Mouse (Mus musculus): Measurements from ENCODE around the gene Aunip. TPM values are rescaled to one million over a fixed set of nuclear protein-coding genes. Genes with fewer than 3 reads are reported as not detected.

The Aunip gene
- total RNA-seq (2021) (1 to 10 TPM in 1 of 2 experiments, under 1 TPM in 1; 0.29 to 1.5 TPM), polyA plus RNA-seq (2012; rRNA removed) (0.10 and 0.16 TPM in 2 replicates)
- long read RNA-seq, partial matches to known transcripts: 0 of 2 reads
- long read RNA-seq, other reads (novel, unspliced or antisense): 0 of 2 reads

DNA sequence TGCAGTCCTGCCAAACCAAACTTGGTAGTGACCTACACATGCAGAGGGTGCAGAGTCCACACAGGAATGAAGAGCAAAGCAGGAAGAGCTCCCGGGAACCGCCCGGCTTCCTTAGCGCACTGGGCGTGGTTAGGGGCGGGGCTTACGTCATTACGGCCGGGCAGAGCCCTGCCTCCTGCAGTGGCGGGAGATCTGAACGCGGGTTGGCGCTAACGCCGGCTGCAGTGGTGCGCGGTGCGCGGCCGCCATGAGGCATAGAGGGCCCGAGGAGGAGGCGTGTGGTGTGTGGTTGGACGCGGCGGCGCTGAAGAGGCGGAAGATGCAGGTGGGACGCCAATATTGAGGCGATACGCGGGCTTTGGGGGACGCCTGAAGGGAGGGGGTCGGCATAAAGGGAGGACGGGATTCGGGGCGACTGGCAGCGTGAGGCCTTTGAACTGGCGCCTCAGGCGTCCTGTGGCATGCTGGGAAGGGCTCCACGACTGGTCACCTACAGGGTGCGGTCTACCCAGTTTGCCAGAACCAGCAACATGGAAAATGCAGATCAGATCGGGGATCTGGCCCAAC is at the start of gene Aunip:
Gene Aunip (plus strand): TSS at position 155 of the 567 bp plus-strand sequence.
- DNase-seq: peak; percentile 93

DNA sequence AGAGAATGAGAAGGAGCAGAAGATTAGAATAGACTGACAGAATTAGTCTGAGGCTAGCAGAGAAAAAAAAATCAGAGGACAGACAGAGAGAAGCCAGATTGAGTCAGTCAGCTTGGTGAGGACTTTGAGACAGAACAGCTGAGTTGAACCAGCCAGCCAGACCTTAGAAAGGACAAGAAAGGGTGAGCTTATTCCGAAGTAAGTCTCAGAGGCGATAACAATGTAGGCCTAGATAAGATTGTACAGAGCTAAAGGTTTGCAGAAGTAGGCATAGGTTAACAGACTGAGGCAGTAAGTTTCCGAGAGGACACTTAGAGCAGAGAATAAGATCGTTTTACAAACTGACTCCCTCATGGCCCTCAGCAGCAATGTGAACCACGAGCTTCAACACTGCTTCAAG is 49.5 kb upstream of the Aunip start:
- no peak for DNase-seq

DNA sequence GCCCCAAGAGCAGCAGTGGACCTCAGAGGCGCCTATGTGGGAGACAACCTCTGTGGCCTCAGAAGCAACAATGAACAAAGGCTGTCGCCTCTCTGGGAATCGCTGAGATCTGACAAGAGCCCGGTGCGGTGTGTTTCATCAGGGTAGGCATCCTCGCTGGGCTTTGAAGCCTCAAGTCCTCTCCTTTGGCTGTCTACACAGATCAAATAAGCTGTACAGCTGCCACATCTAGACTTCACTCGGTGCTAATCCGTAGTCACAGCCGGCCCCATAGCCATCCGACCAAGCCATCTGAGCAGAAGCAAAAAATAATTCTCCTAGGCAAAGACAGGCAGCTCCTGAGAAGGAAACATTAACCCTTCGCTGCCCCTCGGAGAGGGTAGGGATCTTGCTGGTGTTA is 45.0 kb upstream of the Aunip start:
- DNase-seq: no peak

DNA sequence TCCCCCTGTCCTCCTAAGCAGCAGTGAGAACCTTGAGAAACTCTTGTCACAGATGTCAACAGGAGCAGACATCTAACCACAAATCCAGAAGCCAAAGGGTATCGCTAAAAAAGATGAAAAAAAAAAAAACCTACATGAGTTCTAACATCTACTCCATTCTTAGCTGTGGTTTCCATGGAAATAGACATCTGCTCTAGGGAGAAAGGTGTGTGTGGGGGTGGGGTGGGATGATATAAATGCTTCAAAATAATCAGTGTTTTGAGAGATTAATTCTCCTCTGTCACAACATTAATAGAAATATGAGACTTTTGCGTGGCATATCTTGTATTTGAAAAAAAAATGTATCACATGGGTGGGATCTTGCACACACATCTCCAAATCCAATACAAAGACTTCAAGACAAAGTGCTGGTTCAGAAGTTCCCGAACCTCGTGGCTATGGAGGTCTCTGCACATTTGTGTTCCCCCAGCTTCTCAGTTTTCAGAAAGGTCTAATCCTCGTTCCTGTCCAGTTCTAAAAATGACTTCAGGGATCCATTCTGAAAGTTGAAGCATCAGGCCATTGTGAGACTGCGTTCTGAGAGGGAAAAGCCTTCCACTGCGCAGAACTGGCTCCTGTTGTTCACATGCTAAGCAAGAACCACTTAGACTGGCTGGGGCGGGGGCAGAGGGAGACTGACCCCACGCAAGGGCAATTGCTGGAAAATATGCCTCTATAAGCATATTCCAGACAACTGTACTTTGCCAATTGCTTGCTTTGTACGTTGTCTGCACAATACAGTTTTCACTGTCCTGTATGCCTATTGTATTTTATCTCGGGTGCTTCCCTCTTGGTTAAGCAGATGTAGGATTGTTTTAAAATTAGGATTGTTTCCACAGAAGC is 44.2 kb upstream of the Aunip start:
- DNase-seq: no peak

DNA sequence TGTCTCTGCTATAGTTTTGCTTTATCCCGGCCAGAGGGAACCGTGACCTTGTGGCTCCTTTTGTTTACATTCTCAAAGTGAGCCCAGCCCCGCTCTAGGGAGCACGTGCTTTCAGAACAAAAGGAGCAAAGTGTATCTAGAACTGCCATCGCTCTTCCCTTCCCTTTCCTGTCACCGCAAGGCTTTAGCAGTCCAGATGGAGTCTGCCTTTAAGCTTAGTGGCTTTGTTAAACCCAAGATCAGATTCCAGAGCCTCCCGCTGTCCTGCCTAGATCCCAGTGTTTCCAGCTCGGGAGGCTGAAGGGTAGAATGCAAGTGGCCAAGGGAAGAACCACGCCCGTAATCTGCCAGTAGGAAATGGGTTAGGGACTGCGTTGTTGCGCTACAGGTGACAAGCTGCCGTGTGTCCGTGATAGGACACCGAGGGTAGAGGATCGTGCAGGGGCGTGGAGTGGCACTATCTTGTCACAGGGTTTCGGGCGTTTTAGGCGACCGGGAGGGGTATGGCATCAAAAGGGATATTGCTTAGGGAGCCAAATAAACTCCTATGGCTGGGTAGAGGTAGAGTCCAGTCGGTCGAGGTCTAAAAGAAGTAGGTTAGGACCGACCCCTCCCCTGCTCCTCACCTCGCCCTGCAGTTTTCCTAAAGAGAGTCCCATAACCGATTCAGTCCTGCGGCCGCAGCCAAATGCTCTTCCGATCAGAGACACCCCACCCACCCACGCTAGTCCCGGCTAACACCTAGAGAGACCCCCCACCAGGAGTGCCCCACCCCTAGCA is 43.2 kb upstream of the Aunip start:
- no peak for DNase-seq

DNA sequence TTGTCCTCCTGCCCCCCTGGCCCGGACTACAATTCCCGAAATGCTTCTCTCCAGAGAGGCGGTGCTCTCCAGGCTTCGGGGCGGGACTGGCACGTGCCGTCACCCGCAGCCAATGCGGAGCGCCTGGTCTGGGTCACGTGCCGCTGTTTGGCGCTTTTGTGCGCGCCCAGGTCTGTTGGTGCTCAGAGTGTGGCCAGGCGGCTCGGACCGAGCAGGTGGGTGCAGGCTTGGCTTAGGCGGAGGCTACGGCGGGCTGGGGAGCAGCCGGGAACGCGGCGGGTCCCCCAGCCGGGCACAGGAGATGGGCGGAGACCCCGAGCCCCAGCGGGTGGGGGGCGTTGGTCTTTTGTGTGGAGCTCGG is 42.6 kb upstream of the Aunip start, which contains the start of gene Stmn1:
Gene Stmn1 (plus strand): TSS at position 106 of the 361 bp plus-strand sequence.
- peak; percentile 95 for DNase-seq

DNA sequence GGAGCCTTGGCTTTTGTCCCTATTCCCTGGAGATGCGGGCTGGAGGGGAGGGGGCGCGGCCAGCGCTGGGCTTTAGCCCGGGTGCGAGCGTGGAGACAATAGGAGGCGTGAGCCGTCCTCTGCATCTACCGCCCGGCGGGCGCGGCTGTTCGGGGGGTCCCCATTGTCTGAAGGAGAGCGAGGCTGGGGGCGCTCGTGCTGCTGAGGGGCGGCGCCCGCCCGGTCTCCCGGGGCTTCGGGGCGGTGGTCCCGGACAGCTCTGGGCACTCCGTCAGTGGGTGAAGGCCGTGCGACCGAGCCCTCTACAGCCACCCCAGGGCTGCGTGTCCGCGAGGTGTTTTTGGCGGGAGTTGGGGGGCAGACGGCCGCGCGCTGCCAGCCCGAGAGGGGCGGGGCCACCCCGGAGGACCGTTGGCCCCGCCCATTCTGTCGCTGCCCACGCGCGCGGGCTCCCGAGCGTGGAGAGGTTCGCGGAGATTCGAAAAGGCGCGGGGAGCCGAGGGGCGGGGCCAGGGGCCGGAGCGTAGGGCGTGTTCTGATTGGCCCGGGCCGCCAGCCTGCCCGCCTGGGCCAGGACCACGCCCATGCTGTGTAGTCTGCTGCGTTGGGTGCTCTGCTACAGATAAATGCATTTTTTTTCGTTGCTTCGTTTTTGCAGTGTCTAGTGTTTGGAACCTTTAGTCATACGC is 42.1 kb upstream of the Aunip start:
- peak; percentile 97 for DNase-seq

DNA sequence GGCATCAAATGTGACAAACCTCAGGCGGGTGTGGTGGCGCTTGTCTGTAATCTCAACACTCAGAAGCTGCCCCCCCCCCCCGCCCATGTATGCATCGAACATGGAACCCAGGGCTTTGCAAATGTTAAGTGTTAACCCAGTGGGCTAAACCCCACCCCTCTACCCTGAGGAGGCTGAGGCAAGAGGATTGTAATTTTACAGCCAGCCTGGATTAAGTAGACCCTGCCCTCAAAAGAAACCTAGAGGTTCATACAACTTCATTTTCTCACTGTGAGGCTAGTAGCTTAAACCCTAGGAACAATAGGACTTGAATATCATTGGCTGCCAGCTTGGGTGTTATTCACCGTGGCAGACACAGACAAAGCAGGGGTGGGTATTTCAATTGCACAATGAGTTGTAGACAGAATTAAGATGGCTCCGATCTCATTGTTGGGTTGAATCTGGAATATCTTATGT is 41.4 kb upstream of the Aunip start:
- no peak for DNase-seq

DNA sequence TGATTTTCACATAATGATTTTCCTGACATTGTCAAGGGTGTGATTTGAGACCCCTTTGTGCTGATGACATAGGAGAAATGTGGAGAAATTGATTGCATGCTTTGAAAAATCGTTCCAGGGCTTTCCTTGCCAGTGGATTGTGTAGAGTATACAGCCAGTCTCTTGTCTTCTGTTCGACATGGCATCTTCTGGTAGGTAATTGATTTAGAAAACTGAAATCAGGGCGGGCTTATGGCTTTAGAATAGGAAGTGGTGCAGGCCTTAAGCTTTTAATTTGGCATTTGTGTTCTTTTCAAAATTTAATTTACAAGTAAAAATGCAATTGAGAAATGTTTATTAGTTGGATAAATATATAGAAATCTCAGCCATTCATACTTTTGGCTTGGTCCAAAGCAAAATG is 40.8 kb upstream of the Aunip start:
- no peak for DNase-seq

DNA sequence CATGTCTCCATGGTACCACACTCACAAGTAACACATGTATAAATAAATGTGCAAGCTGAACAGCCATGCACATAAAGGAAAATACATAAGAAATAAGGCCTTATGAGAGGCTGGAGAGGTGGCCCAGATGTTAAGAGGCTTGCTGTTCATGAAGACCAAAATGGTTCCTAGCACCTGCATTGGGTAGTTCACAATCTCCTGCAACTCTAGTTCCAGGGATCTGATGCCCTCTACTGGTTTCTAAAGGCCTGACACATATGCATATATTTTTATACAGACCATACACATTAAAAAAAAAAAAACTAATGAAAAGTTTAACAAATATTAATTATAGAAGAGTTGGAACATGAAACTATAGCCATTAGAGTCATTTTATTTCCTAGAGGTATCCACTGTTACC is 39.3 kb upstream of the Aunip start:
- no peak for DNase-seq

DNA sequence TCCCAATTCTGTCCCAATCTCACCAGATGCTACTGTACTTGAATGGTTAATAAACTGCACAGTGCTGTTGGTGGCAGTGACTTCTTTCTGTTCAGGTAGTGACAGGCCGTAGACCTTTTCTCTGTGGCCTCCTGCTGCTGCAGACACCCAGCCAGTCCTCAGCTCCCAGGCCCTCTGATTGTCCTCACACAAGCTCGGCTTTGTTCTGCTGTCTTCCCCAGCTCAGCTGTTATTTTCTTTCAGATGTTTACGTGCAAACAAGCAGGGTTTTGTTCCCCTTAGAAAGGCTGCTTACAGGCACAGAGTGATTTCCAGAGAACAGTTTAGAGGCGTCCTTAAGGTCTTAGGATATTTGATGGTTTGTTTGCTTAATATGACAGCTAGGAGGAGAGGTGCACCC is 37.0 kb upstream of the Aunip start:
- DNase-seq: no peak

DNA sequence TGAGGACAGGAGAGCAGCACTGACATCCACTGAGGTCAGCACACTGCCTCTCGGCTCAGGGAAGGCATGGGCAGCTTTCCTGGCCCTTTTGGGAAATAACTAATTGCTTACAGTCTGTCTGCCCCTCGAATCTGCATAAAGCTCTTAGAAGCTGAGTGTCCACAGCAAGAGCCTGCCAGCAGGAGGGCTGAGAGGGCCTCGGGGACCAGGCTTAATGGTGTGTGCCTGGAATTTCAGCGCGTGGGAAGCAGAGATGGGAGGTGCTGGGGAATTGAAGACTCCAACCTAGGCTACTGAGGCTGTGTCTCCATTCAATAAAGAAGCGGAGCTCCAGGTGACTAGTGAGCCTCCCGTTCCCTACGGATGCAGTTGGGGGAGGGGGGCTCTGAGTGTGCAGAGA is 36.6 kb upstream of the Aunip start:
- DNase-seq: no peak

DNA sequence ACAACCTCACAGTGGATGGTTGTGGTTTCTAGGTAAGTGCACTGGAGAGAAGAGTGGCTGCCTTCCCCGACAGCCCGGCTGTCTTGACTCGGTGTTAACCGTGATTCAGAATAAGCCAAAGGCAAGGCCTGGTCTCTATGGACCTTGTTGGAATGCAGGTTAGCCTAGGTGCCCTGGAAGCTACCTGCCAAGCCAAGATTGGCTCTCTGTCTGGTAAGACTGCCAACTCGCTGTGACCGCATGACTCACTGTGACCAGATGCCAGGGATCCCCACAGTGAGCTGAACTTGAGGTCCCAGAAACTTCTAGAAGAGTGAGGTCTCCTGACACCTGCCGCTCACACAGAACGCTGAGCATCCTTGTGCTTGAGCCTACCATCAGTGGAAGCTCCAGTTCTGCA is 33.9 kb upstream of the Aunip start:
- DNase-seq: no peak

DNA sequence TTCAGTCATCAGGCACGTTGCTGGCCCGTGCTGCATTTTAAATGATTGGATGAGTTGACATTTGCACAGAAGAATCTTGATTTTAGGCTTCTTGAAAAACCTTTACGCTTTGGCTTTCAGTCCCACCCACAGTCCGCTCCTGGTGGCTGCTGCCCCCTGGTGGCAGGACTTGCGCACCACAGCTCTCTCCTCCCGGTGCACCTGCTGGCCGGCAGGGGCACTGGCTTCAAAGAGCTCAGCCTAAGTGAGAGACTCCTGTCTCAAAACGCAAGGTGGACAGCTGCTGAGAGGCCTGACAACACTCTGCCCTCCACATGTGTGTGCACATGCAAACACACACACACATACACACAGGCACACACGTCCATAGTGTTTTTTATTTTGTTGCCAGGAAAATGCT is 32.8 kb upstream of the Aunip start:
- DNase-seq: peak; percentile 92

DNA sequence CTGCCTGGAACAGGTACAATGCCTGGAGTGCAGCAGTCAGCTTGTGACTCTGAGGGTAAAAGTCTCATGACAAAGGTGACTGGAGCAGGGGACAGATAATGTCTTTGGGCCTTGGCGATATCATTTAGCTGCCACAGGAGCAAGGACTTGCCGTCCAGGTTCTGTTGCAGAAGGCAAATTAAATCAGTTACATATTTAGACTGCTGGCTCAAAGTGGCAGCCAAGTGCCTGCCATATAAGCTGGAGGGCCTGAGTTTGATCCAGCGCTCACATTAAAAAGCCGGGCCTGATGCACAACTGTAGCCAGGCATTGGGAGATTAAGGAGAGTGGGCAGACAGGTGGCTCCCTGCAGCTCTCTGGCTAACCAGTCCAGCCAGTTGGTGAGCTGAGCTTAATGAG is 31.0 kb upstream of the Aunip start:
- DNase-seq: no peak

DNA sequence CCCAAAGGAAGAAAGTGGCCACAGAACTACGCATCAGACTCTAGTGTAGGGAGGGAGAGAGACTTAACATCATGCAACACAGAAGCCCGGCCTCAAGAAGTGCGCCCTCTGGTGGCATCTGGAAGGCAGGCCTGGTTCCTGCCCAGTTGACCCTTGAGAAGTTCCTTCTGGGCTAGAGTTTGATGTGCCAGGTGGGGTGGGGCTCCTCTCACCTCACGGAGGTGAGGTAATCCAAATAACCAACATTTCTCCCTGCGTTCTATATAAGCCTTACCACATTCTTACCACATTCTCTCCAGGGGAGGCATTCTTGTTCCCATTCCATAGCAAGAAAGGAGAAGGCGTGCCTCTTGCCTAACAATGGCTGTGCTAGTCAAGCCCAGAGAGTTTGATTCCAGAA is 29.9 kb upstream of the Aunip start:
- DNase-seq: peak; percentile 77

DNA sequence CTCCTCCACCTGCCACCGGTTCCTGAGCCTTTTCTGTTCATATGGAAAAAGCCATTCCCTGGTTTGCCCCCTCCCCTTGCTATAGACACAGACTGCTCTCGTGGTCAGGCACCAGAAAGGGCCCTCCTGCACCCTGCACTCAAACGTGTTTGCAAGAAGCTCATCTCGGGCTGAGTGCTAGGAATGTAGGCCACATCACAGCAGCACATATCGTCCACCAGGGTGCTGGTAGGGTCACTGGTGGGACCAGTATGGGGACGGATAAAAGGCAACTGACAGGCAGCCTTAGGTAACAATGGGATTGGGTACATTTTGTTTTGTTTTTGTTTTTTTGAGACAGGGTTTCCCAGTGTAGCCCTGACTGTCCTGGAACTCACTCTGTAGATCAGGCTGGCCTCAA is 29.5 kb upstream of the Aunip start:
- DNase-seq: no peak

DNA sequence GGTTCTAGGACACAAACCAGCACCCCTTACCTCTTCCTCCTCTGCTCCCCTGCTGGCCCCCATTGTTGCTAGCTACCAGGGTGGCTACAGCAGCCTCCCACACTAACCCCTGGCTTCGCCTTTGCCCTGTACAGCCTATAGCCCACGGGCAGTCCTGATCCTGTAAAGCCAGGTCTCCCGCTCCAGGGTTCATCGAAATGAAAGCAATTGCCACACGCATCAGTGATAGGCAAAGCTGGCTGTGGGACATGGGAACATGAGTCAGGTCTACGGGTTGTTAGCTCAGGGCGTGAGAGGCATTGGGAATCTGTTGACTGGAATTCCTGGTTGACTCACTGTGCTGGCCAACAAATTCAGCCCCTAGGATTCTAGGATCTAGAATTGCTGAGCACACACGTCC is 28.4 kb upstream of the Aunip start:
- no peak for DNase-seq

DNA sequence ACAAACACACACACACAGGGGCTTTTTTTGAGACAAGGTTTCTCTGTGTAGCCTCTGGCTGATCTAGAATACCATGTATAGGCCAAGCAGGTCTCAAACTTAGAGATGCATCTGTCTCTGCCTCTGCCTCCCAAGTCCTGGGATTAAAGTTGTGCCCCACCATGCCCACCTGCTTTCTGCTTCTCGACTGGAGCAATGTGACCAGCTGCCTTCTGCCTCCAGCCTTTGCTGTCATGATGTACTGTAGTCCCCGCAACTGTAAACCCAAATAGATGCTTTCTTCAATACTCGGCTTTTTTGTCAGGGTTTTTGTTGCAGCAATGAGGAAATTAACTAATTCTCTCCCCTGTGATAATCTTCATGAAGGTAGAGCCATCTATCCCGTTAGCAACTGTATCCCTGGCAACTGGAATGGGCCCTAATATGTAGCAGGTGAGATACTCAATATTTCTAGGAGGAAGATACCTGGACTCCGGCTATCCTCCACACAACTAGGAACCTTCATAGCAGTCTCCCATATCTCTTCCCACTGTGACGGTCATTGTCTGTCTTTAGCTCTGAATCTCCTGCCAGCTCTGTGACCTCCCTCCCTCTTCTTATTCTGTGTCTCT is 27.6 kb upstream of the Aunip start:
- no peak for DNase-seq

DNA sequence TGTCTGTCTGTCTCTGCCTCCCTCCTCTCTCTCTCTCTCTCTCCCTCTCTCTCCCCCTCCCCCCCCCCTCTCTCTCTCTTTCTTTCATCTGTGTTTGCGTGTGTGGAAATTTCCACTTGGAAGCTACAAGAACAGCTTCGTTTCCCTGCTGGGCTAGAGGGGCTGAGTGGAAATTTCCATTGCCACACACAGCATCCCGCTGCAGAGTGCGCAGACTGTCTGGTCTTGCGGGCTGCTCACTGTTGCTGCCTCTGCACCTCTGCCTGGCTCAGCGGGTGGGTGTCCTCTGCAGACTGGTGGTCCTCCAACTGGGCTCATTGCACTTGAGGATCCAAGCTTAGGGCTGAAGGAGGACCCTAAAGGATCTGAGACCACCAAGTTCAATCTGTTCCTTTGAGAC is 27.1 kb upstream of the Aunip start:
- peak; percentile 74 for DNase-seq

DNA sequence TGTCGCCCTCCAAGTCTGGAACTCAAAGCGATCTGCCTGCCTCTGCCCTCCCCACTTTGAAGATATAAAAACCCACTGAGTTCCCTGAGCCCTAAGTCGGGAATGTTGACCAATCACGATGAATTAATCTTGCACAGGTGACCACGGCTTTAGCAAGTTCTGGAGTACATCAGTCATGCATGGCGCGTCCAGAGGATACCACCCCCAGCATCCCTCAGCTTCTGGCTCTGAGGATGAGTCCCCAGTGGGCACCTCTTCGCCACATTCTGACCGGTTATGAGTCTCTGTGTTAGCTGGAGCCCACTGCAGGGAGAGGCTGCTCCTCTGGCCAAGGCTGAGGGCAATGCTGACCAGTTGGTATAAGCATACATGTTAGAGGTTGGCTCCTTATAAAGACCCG is 26.6 kb upstream of the Aunip start:
- DNase-seq: no peak
